In genomic region chr12:92400987-92401386, GRCm38 (mm10) we compare ENCODE assay signal across 21 mouse cellular contexts.
DNase-seq lines count a peak whose midpoint lies in the region; ATAC-seq lines count a peak whose summit lies in the region.
"Had no signal": no experiment of that assay in that cellular context is flagged by ENCODE, and none has a peak within 500 bp of the region (broad histone marks: within the 10 kb centered on the region; RNA-seq: fewer than 3 reads in every experiment).

No protein-coding gene starts in this region.

- H3K9ac ChIP-seq in forebrain, embryonic 12.5 days, result no peak overlapping the region
- no peak overlapping the region for H3K9ac ChIP-seq in forebrain, embryonic 15.5 days (replicated peaks)
- H3K9ac ChIP-seq in midbrain, embryonic 12.5 days (replicated peaks), result no peak overlapping the region
- H3K9ac ChIP-seq in midbrain, embryonic 16.5 days (ENCODE audit: low read depth, low read length), result no peak overlapping the region
- no peak overlapping the region for H3K9ac ChIP-seq in liver, embryonic 12.5 days
- H3K9ac ChIP-seq: forebrain, postnatal 0 days; heart, embryonic 15.5 days; hindbrain, embryonic 14.5 days had no signal

- no peaks in the 10 kb centered on the region for H3K4me1 ChIP-seq in forebrain, embryonic 12.5 days
- H3K4me1 ChIP-seq in forebrain, embryonic 15.5 days, result no peaks in the 10 kb centered on the region
- H3K4me1 ChIP-seq in midbrain, embryonic 12.5 days, result no peaks in the 10 kb centered on the region
- no peaks in the 10 kb centered on the region for H3K4me1 ChIP-seq in midbrain, embryonic 10.5 days
- H3K4me1 ChIP-seq in midbrain, embryonic 16.5 days (ENCODE audit: control insufficient read depth, insufficient read depth, low read length), result no peaks in the 10 kb centered on the region
- no peaks in the 10 kb centered on the region for H3K4me1 ChIP-seq in liver, embryonic 12.5 days
- H3K4me1 ChIP-seq: embryonic facial prominence, embryonic 10.5 days; heart, embryonic 15.5 days; hindbrain, embryonic 10.5 days had no signal

- no peaks in the 10 kb centered on the region for H3K36me3 ChIP-seq in forebrain, embryonic 12.5 days (replicated peaks)
- H3K36me3 ChIP-seq in forebrain, embryonic 15.5 days, result no peaks in the 10 kb centered on the region
- no peaks in the 10 kb centered on the region for H3K36me3 ChIP-seq in midbrain, embryonic 12.5 days
- H3K36me3 ChIP-seq in midbrain, embryonic 10.5 days, result no peaks in the 10 kb centered on the region
- H3K36me3 ChIP-seq in midbrain, embryonic 16.5 days (ENCODE audit: control insufficient read depth, insufficient read depth, low read length), result no peaks in the 10 kb centered on the region
- no peaks in the 10 kb centered on the region for H3K36me3 ChIP-seq in liver, embryonic 12.5 days
- H3K36me3 ChIP-seq: embryonic facial prominence, embryonic 10.5 days; heart, embryonic 15.5 days; hindbrain, embryonic 10.5 days had no signal

- peak; percentile 63; the same call in 1 of the 2 replicates for ATAC-seq in forebrain, embryonic 12.5 days (ENCODE audit: low FRiP score)
- ATAC-seq in forebrain, embryonic 15.5 days (replicated peaks), result no peak
- ATAC-seq in midbrain, embryonic 12.5 days (ENCODE audit: low FRiP score, low read depth), result peak; percentile 76; the same call in 1 of the 2 replicates
- peak; percentile 89 for ATAC-seq in midbrain, embryonic 16.5 days
- ATAC-seq in liver, embryonic 12.5 days, result no peak
- ATAC-seq: CD4-positive, CD25-positive, alpha-beta regulatory T cell, adult 4 months; forebrain, postnatal 0 days had no signal

- no peak overlapping the region for H3K27ac ChIP-seq in forebrain, embryonic 12.5 days
- H3K27ac ChIP-seq in forebrain, embryonic 15.5 days (replicated peaks), result no peak overlapping the region
- no peak overlapping the region for H3K27ac ChIP-seq in midbrain, embryonic 12.5 days (replicated peaks)
- H3K27ac ChIP-seq in midbrain, embryonic 10.5 days (replicated peaks), result no peak overlapping the region
- H3K27ac ChIP-seq in midbrain, embryonic 16.5 days (ENCODE audit: low read length), result no peak overlapping the region
- no peak overlapping the region for H3K27ac ChIP-seq in liver, embryonic 12.5 days
- H3K27ac ChIP-seq: embryonic facial prominence, embryonic 10.5 days; heart, adult 2 months; heart, embryonic 15.5 days; hindbrain, embryonic 10.5 days; hindbrain, embryonic 14.5 days had no signal

- no peak overlapping the region for H3K4me2 ChIP-seq in forebrain, embryonic 12.5 days
- H3K4me2 ChIP-seq in forebrain, embryonic 15.5 days (replicated peaks), result no peak overlapping the region
- no peak overlapping the region for H3K4me2 ChIP-seq in midbrain, embryonic 12.5 days (replicated peaks)
- no peak overlapping the region for H3K4me2 ChIP-seq in midbrain, embryonic 16.5 days (ENCODE audit: low read length)
- no peak overlapping the region for H3K4me2 ChIP-seq in liver, embryonic 12.5 days
- H3K4me2 ChIP-seq: heart, embryonic 11.5 days; heart, embryonic 15.5 days; hindbrain, embryonic 14.5 days had no signal

- H3K4me3 ChIP-seq in forebrain, embryonic 12.5 days (replicated peaks), result no peak overlapping the region
- H3K4me3 ChIP-seq in forebrain, embryonic 15.5 days, result no peak overlapping the region
- no peak overlapping the region for H3K4me3 ChIP-seq in midbrain, embryonic 12.5 days
- no peak overlapping the region for H3K4me3 ChIP-seq in midbrain, embryonic 10.5 days
- H3K4me3 ChIP-seq in midbrain, embryonic 16.5 days (ENCODE audit: low read depth, low read length), result no peak overlapping the region
- no peak overlapping the region for H3K4me3 ChIP-seq in liver, embryonic 12.5 days
- H3K4me3 ChIP-seq: embryonic facial prominence, embryonic 10.5 days; heart, adult 2 months; heart, embryonic 15.5 days; hindbrain, embryonic 10.5 days had no signal

- no peaks in the 10 kb centered on the region for H3K9me3 ChIP-seq in forebrain, embryonic 12.5 days
- H3K9me3 ChIP-seq in forebrain, embryonic 15.5 days, result no peaks in the 10 kb centered on the region
- no peaks in the 10 kb centered on the region for H3K9me3 ChIP-seq in midbrain, embryonic 12.5 days
- no peaks in the 10 kb centered on the region for H3K9me3 ChIP-seq in midbrain, embryonic 10.5 days (replicated peaks)
- H3K9me3 ChIP-seq in midbrain, embryonic 16.5 days (replicated peaks; ENCODE audit: control insufficient read depth, low read length, poor library complexity, severe bottlenecking), result no peaks in the 10 kb centered on the region
- H3K9me3 ChIP-seq in liver, embryonic 12.5 days (replicated peaks), result no peaks in the 10 kb centered on the region
- H3K9me3 ChIP-seq: embryonic facial prominence, embryonic 10.5 days; heart, embryonic 15.5 days; hindbrain, embryonic 10.5 days had no signal

- WGBS in forebrain, embryonic 12.5 days, result 13% methylated on average over 1 of the region's 1 CpGs
- WGBS in forebrain, embryonic 15.5 days, result 50% methylated on average over 1 of the region's 1 CpGs
- WGBS in midbrain, embryonic 12.5 days, result 47% methylated on average over 1 of the region's 1 CpGs
- 46% methylated on average over 1 of the region's 1 CpGs for WGBS in midbrain, embryonic 10.5 days
- WGBS in midbrain, embryonic 16.5 days, result 16% methylated on average over 1 of the region's 1 CpGs
- WGBS in liver, embryonic 12.5 days (ENCODE audit: insufficient replicate concordance), result 33% methylated on average over 1 of the region's 1 CpGs

- DNase-seq in midbrain, embryonic 10.5 days (ENCODE audit: low spot score), result no peak
- no peak for DNase-seq in right cerebral cortex, adult 18-20 months
- DNase-seq: adrenal gland, postnatal 10 days; B cell, adult 2 months; cerebellum, adult 18-20 months; cerebellum, adult 9-11 months; cerebellum, postnatal 36 days; forebrain, postnatal 0 days; gastrocnemius, postnatal 14 days; heart, adult 2 months had no signal

- H3K27me3 ChIP-seq in forebrain, embryonic 12.5 days, result no peaks in the 10 kb centered on the region
- no peaks in the 10 kb centered on the region for H3K27me3 ChIP-seq in forebrain, embryonic 15.5 days
- no peaks in the 10 kb centered on the region for H3K27me3 ChIP-seq in midbrain, embryonic 12.5 days
- H3K27me3 ChIP-seq in midbrain, embryonic 10.5 days (ENCODE audit: low read depth, poor library complexity, severe bottlenecking), result no peaks in the 10 kb centered on the region
- no peaks in the 10 kb centered on the region for H3K27me3 ChIP-seq in midbrain, embryonic 16.5 days (ENCODE audit: control insufficient read depth, insufficient read depth, low read depth, low read length)
- H3K27me3 ChIP-seq in liver, embryonic 12.5 days (replicated peaks), result no peaks in the 10 kb centered on the region
- H3K27me3 ChIP-seq: heart, embryonic 15.5 days had no signal

Comparison
In these comparisons a context has a peak if more than half of its experiments do, and no peak if none do; other contexts are left out.
1. ATAC-seq: peak in forebrain, embryonic 12.5 days (single experiment), midbrain, embryonic 12.5 days (single experiment) and midbrain, embryonic 16.5 days (single experiment); none in forebrain, embryonic 15.5 days (single experiment) and liver, embryonic 12.5 days (single experiment).